Mouse (Mus musculus) right cerebral cortex, adult 18-20 months (tissue): Measurements from ENCODE around the gene Adamtsl5.
A peak's percentile ranks its signal among the peaks of the same experiment; 100 is the strongest.
"Not testable (repeated sequence)": the region's sequence is repeated elsewhere in the genome, so short reads cannot be mapped to it uniquely, and the experiment has no call there.

ENCODE experiments used
- DNase-seq: peaks from one replicate; pipeline ENCODE4 v3.0.0; 2022; ENCODE audit warnings: mixed read lengths

The Adamtsl5 gene

GRCm38 (mm10) chr10:80371983-80372382 is 23.8 kb upstream of the Adamtsl5 start:
- DNase-seq = no peak

- DNase-seq = peak; percentile 57
Observed at GRCm38 (mm10) chr10:80371411-80371966, 23.3 kb upstream of the Adamtsl5 start.

- peak; percentile 72 for DNase-seq
Observed at GRCm38 (mm10) chr10:80369995-80370747, 22.0 kb upstream of the Adamtsl5 start.

DNA sequence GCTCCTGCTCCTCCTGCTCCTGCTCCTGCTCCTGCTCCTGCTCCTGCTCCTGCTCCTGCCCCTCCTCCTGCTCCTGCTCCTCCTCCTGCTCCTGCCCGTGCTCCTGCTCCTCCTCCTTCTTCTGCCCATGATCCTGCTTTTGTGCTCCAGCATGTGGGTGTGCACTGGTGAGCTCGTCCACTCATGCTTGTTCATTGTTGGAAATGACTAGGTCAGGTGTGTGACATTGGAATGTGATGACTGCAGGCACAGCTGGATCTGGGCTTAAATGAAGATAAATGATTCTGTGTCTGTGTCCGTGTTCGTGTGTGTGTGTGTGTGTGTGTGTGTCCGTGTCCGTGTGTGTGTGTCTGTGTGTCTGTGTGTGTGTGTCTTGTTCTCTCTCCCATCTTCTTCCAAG is 20.2 kb upstream of the Adamtsl5 start:
- no peak for DNase-seq

GRCm38 (mm10) chr10:80367954-80368353 is 19.7 kb upstream of the Adamtsl5 start:
- no peak for DNase-seq

- DNase-seq = no peak
Observed at GRCm38 (mm10) chr10:80365736-80366135, 17.5 kb upstream of the Adamtsl5 start.

GRCm38 (mm10) chr10:80363734-80364133 is 15.5 kb upstream of the Adamtsl5 start:
- DNase-seq = no peak

DNA sequence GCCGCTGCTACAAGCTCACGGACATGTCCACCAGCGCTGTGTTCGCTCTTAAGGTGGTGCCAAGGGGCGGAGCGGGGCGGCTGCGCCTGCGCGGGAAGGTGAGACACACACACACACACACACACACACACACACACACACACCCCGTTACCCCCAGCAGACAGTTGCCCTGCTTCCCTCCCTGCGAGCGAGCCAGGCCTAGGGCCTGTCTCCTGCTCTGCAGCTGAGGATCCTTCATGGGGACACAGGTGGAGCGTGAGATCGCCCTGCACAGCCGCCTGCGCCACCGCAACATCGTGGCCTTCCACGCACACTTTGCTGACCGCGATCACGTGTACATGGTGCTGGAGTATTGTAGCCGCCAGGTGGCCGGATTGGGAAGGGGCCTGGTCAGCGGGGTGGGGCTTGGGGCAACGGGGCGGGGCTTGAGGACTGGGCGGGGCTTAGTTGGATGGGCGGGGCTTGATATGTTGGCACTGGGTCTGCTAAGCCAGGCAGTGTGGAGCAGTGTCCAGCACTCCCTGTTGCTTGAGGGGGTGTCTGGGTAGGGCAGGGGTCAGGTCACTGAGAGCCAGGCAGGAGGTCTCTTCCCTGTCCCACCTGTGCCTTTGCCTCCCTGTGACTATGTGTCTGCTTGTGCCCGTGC is 9.9 kb upstream of the Adamtsl5 start:
- no peak for DNase-seq

DNA sequence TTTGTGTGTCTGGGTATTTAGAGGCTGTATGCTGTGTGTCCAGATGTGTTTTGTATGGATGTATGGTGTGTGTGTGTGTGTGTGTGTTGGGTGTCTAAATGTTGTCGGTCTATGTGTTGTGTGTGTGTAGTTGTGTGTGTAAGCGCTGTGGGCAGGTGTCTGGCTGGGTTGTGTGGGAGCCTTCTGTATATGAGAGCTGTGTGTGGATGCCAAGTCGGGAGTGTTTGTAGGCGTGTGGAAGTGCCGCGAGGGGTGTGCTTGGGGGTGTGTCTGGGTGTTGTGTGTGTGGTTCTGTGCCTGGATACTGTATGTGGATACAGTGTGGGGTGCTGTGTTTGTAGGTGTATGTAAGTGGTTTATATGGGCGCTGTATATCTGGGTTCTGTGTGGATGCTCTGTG is 9.1 kb upstream of the Adamtsl5 start:
- DNase-seq = peak; percentile 58

GRCm38 (mm10) chr10:80356737-80357136 is 8.5 kb upstream of the Adamtsl5 start:
- DNase-seq = no peak

DNA sequence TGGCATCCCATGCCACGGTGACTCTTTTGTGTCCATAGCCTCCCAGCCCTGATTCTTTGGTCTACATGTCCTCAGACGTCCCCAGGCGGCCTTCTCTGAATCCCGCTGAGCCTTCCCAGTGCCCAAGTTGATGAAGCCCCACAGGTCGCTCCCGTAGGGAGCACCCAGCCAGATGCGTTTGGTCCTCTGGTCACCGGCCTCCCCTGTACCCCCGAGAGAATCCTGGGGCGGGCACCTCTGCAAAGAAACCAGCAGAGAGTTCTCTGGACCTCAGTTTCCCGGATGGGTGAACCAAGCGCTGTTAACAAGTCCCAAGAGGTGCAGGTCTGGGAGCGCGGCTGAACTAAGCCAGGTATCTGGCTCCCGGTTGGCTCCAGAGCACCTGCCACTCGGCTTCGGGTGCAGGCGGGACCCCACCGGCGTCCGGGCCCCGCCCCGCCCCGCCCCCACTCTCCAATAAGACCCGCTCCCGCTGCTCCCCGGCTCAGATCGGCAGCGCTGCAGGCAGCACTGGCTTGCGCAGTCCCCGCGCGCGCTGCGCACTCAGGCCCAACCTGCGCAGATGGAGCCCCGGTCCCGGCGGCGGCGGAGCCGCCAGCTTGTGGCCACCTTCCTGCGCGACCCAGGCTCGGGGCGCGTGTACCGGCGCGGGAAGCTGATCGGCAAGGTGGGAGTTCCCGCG is 7.9 kb upstream of the Adamtsl5 start, which contains the start of gene Plk5:
Gene Plk5 (plus strand): TSS at position 459 of the 682 bp plus-strand sequence.
- no peak for DNase-seq

DNA sequence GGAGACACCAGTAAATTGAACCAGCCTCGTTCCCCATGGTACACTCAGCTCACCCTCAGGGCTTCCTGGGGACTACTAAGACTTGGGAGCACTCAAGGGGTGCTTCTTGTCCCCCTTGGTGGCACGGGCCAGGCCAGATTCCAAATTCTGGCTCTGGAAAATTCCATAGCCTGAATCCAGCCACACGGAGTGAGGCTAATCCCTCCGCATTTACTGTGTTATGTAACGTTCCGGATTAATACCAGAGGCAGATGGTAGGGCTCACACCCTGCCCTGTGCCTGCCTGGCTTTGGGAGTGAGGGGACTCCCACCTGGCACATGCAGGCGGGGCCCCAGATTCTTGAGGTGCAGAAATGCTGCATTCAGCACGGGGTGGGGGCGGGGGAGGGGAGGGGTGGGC is 7.2 kb upstream of the Adamtsl5 start:
- DNase-seq = no peak

DNA sequence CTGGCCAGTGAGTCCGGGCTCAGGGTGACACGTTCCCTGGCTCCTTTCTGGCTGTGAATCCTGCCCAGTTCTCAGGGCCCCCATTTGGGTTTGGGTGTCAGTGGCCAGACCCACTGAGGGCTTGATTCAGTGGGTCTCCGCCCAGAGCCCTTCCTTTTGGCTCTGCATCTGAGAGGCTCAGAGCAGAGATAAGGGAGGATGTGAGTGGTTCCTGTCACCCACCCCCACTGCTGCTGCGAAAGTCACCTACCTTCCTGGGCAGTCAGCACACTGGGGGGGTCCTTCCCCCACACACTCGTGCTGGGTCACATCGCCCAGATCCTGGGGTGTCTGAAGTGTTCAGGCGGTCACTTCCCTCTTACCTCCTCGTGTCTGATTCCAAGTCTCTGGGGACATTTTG is 4.5 kb upstream of the Adamtsl5 start:
- DNase-seq = no peak

DNA sequence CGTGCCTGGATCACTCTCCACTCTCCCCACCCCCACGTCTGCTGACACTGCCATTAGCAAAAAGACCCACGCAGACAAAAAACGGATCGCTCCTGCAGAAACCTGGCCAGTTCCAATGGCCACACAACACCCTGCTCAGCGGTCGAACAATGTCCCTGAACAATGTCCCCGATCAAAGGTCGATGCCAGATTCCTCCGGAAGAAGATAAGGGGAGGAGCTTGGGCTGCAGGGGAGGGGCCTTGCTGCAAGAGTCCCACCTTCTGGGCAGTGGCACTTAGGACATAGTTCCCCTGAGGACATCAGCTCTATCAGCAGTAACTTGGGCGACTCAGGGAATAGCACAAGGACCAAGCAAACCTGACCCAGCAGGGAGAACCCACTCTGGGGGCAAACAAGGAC is 3.7 kb upstream of the Adamtsl5 start:
- no peak for DNase-seq

DNA sequence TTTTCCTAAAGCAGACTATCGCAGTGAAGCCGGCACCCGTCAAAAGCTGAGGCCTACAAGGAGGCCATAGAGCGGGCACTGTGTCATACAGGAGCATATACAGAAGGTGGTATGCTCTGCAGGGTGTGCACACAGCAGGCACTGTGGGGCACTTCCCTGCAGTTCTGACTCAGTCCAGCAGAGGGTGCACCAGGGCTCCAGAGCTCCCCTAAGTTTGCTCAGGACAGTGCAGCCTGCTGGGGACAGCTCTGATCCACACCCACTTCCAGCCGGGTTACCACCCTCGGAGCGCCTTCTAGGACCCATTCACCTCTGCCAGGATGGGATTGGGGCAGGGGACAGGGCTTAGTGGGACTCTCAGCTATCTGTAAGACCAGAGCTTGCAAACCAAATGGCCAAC is 2.1 kb upstream of the Adamtsl5 start:
- peak; percentile 77 for DNase-seq

- no peak for DNase-seq
Observed at GRCm38 (mm10) chr10:80348981-80349380, 769 bp upstream of the Adamtsl5 start.

- no peak for DNase-seq
Observed at GRCm38 (mm10) chr10:80347514-80347967, 671 bp downstream of the Adamtsl5 start.

- not testable (repeated sequence) for DNase-seq
Observed at GRCm38 (mm10) chr10:80345929-80346328, 2.3 kb downstream of the Adamtsl5 start.

GRCm38 (mm10) chr10:80345122-80345521 is 3.1 kb downstream of the Adamtsl5 start:
- DNase-seq = no peak

GRCm38 (mm10) chr10:80344131-80344661 is 4.0 kb downstream of the Adamtsl5 start:
- DNase-seq = peak; percentile 66

- DNase-seq = no peak
Observed at GRCm38 (mm10) chr10:80343425-80343895, 4.8 kb downstream of the Adamtsl5 start.

DNA sequence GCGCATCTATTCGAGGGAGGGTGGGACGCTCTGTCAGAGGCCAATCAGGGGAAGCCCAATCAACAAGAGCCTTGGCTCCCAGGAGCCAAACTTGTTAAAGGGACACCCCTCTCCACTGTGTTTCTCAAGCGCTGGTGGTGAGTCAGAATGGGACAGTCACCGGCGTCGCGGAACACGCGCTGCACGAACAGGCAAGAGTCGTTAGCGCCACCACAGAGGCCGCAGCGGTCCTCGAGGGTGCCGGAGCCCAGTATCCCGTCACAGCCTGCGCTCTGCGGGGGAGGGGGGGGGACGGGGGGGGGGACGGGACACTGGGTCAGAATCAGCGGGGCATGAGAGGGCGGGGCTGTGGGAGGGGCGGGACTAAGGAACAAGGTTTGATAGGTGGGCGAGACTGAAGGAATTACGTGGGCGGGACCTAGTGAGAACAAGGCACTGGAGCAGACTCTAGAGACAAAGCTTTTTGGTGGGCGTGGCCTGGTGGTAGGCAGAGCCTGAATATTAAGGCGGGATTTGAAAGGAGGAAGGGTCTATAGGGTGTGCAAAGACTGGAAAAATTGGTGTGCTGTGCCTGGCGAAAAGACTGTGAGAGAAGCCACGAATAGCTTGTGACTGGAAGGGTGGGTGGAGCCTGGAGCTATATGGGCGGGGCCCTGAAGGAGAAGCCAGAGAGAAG is 5.3 kb downstream of the Adamtsl5 start:
- DNase-seq = peak; percentile 50
